Mouse (Mus musculus): ENCODE measurements at regions not wholly inside any gene's neighbourhood (a gene's known extent, or its start where the extent isn't known, plus 50 kb on each side); places are given as distances from the start of the nearest gene placed in this dataset.

- DNase-seq (ENCODE audit: inconsistent age in 2 of 2, low spot score in 1 of 2) = no peak
These were observed 171.4 kb downstream of the Gm13691 start for GRCm38 (mm10) chr2:84161742-84162141.

GRCm38 (mm10) chr2:84173450-84173849 lies 183.1 kb downstream of the Gm13691 start:
- no peak for DNase-seq (ENCODE audit: inconsistent age in 2 of 2, low spot score in 1 of 2)

GRCm38 (mm10) chr2:84183624-84184287 lies 193.4 kb downstream of the Gm13691 start:
- DNase-seq (ENCODE audit: inconsistent age in 2 of 2, low spot score in 1 of 2) = peak in 1 of 2 experiments; percentile 37

GRCm38 (mm10) chr2:84184288-84185015 lies 194.1 kb downstream of the Gm13691 start:
- DNase-seq (ENCODE audit: inconsistent age in 2 of 2, low spot score in 1 of 2) = peak; percentile 48 to 66

GRCm38 (mm10) chr2:84185016-84185330 lies 194.6 kb downstream of the Gm13691 start:
- DNase-seq (ENCODE audit: inconsistent age in 2 of 2, low spot score in 1 of 2) = no peak

GRCm38 (mm10) chr2:84186126-84186701 lies 195.9 kb downstream of the Gm13691 start:
- peak; percentile 32 to 57 for DNase-seq (ENCODE audit: inconsistent age in 2 of 2, low spot score in 1 of 2)

- no peak for DNase-seq (ENCODE audit: inconsistent age in 2 of 2, low spot score in 1 of 2)
These were observed 197.1 kb downstream of the Gm13691 start for GRCm38 (mm10) chr2:84187456-84187855.

GRCm38 (mm10) chr2:84189302-84189701 lies 198.9 kb downstream of the Gm13691 start:
- DNase-seq (ENCODE audit: inconsistent age in 2 of 2, low spot score in 1 of 2) = no peak

GRCm38 (mm10) chr2:84217116-84217515 lies 208.1 kb downstream of the Calcrl start:
- no peak for DNase-seq (ENCODE audit: inconsistent age in 2 of 2, low spot score in 1 of 2)

GRCm38 (mm10) chr2:84222049-84222448 lies 203.2 kb downstream of the Calcrl start:
- DNase-seq (ENCODE audit: inconsistent age in 2 of 2, low spot score in 1 of 2) = no peak

- DNase-seq (ENCODE audit: inconsistent age in 2 of 2, low spot score in 1 of 2) = peak in 1 of 2 experiments; percentile 37
These were observed 195.4 kb downstream of the Calcrl start for GRCm38 (mm10) chr2:84229777-84230176.

GRCm38 (mm10) chr2:84235641-84236040 lies 189.6 kb downstream of the Calcrl start:
- no peak for DNase-seq (ENCODE audit: inconsistent age in 2 of 2, low spot score in 1 of 2)

- no peak for DNase-seq (ENCODE audit: inconsistent age in 2 of 2, low spot score in 1 of 2)
These were observed 184.0 kb downstream of the Calcrl start for GRCm38 (mm10) chr2:84241244-84241643.

- DNase-seq (ENCODE audit: inconsistent age in 2 of 2, low spot score in 1 of 2) = no peak
These were observed 183.2 kb downstream of the Calcrl start for GRCm38 (mm10) chr2:84241986-84242385.

GRCm38 (mm10) chr2:84245900-84246299 lies 179.3 kb downstream of the Calcrl start:
- no peak for DNase-seq (ENCODE audit: inconsistent age in 2 of 2, low spot score in 1 of 2)

GRCm38 (mm10) chr2:84246562-84246961 lies 178.6 kb downstream of the Calcrl start:
- no peak for DNase-seq (ENCODE audit: inconsistent age in 2 of 2, low spot score in 1 of 2)

- DNase-seq (ENCODE audit: inconsistent age in 2 of 2, low spot score in 1 of 2) = no peak
These were observed 177.0 kb downstream of the Calcrl start for GRCm38 (mm10) chr2:84248169-84248568.

- DNase-seq (ENCODE audit: inconsistent age in 2 of 2, low spot score in 1 of 2) = no peak
These were observed 175.3 kb downstream of the Calcrl start for GRCm38 (mm10) chr2:84249871-84250270.

GRCm38 (mm10) chr2:84252076-84252475 lies 173.1 kb downstream of the Calcrl start:
- DNase-seq (ENCODE audit: inconsistent age in 2 of 2, low spot score in 1 of 2) = no peak

GRCm38 (mm10) chr2:84258339-84259006 lies 166.7 kb downstream of the Calcrl start:
- no peak for DNase-seq (ENCODE audit: inconsistent age in 2 of 2, low spot score in 1 of 2)

- no peak for DNase-seq (ENCODE audit: inconsistent age in 2 of 2, low spot score in 1 of 2)
These were observed 166.0 kb downstream of the Calcrl start for GRCm38 (mm10) chr2:84259222-84259621.

- no peak for DNase-seq (ENCODE audit: inconsistent age in 2 of 2, low spot score in 1 of 2)
These were observed 164.5 kb downstream of the Calcrl start for GRCm38 (mm10) chr2:84260701-84261100.

Measured in adrenal gland, adult (tissue).